Mouse (Mus musculus): Measurements from ENCODE around the gene Lclat1. TPM values are rescaled to one million over a fixed set of nuclear protein-coding genes. Genes with fewer than 3 reads are reported as not detected.

Gene Lclat1
- polyA plus RNA-seq, 1 experiment, result 20.4 TPM

DNA sequence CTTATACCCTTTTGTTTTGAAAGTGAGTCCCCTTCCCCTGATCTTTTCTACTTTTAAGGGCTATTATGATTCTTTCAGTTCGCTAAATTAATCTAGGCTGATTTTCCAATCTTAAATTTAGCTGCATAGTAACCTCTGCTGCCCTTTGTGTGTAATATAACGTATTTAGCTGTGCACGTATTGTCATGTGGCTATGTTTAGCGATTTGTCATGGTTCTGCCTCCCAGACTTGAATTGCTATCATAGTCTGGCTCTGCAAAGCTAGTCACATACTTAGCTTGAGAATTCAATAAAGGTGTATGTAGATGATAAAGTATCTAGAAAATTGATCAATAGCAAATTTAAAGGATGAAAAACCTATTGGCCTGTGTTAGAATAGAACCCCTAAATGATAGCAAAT, 69.3 kb downstream of the Lclat1 start:
- Histone ChIP-seq H3K27me3 (ENCODE audit: control insufficient read depth, insufficient read depth, insufficient read length) (no peaks in the 10 kb centered on the region), H3K79me3 (ENCODE audit: low read depth) (no peaks in the 10 kb centered on the region), H3K79me2 (ENCODE audit: control insufficient read depth, insufficient read depth) (peaks cover 30% of the 10 kb centered on the region), H3K4me3 (ENCODE audit: insufficient read depth, poor library complexity, severe bottlenecking) (no peak overlapping the region), H3ac (ENCODE audit: control insufficient read depth, insufficient read length, low read depth) (no peak overlapping the region), H3K36me3 (ENCODE audit: control insufficient read depth, insufficient read depth) (no peaks in the 10 kb centered on the region)
- no peak for TF ChIP-seq CEBPB (IDR thresholded peaks at IDR 0.05; ENCODE audit: low read depth)
- no peak for TF ChIP-seq CTCF (IDR thresholded peaks at IDR 0.05; ENCODE audit: control insufficient read depth, insufficient read depth, insufficient read length)
- no peak for TF ChIP-seq USF1 (IDR thresholded peaks at IDR 0.05; ENCODE audit: low read depth)
- TF ChIP-seq MYOD1 (IDR thresholded peaks at IDR 0.05; ENCODE audit: control insufficient read depth, insufficient read length, low read depth), result no peak
- no peak for TF ChIP-seq FOSL1 (IDR thresholded peaks at IDR 0.05; ENCODE audit: insufficient read depth, low read length, poor library complexity, severe bottlenecking)
- no peak for TF ChIP-seq MYOG (IDR thresholded peaks at IDR 0.05; ENCODE audit: control insufficient read depth, extremely low read depth, insufficient read length)
- no peak for TF ChIP-seq MAX (IDR thresholded peaks at IDR 0.05)

DNA sequence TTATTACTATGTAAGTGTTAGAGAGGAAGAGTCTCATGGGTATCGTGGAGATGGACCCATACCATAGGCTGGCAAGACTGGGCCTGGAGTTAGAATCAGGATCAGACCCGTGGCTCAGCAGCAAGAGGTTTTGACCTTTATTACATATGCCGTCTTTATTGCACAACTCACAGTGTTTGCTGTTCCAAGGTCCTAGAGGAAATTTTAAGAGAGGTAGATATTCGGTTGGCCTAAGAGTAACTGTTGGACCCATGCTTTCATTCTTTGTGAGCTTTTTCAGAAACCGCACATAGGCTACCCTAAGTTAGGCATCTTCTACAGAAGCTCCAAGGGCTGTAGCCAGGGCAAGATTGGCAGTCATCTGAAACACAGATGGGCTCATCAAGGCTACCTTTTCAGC, 79.1 kb downstream of the Lclat1 start:
- TF ChIP-seq MAX (IDR thresholded peaks at IDR 0.05) (no peak), CEBPB (IDR thresholded peaks at IDR 0.05; ENCODE audit: low read depth) (peak; percentile 1)
- Histone ChIP-seq H3K27me3 (ENCODE audit: control insufficient read depth, insufficient read depth, insufficient read length) (no peaks in the 10 kb centered on the region), H3K4me3 (ENCODE audit: insufficient read depth, poor library complexity, severe bottlenecking) (no peak overlapping the region), H3ac (ENCODE audit: control insufficient read depth, insufficient read length, low read depth) (no peak overlapping the region), H3K36me3 (ENCODE audit: control insufficient read depth, insufficient read depth) (no peaks in the 10 kb centered on the region), H3K79me3 (ENCODE audit: low read depth) (no peaks in the 10 kb centered on the region), H3K79me2 (ENCODE audit: control insufficient read depth, insufficient read depth) (no peaks in the 10 kb centered on the region)

DNA sequence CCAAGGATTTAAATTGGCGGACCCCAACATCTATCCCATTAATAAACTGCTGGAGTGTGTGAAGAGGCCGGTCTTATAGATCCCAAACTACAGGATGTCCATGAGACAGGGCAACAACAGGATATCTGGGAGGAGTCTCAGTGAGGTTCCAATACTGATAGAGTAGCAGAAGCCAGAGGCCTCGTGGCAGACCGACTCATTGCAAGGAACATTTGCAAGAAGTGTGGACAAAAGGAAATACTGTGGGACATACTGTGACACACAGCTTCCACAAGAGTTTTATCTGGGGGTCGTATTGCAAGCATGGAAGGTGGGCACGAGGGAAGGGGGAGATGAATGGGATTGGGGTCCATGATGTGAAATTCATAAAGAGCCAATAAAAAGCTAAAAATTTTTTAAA, 86.4 kb downstream of the Lclat1 start:
- Histone ChIP-seq H3ac (ENCODE audit: control insufficient read depth, insufficient read length, low read depth) (no peak overlapping the region), H3K4me3 (ENCODE audit: insufficient read depth, poor library complexity, severe bottlenecking) (no peak overlapping the region), H3K79me3 (ENCODE audit: low read depth) (no peaks in the 10 kb centered on the region), H3K27me3 (ENCODE audit: control insufficient read depth, insufficient read depth, insufficient read length) (no peaks in the 10 kb centered on the region), H3K79me2 (ENCODE audit: control insufficient read depth, insufficient read depth) (no peaks in the 10 kb centered on the region), H3K36me3 (ENCODE audit: control insufficient read depth, insufficient read depth) (no peaks in the 10 kb centered on the region)
- TF ChIP-seq MYOD1 (IDR thresholded peaks at IDR 0.05; ENCODE audit: control insufficient read depth, insufficient read length, low read depth) (no peak), USF1 (IDR thresholded peaks at IDR 0.05; ENCODE audit: low read depth) (no peak), MAX (IDR thresholded peaks at IDR 0.05) (no peak), FOSL1 (IDR thresholded peaks at IDR 0.05; ENCODE audit: insufficient read depth, low read length, poor library complexity, severe bottlenecking) (no peak), MYOG (IDR thresholded peaks at IDR 0.05; ENCODE audit: control insufficient read depth, extremely low read depth, insufficient read length) (no peak), CTCF (IDR thresholded peaks at IDR 0.05; ENCODE audit: control insufficient read depth, insufficient read depth, insufficient read length) (no peak), CEBPB (IDR thresholded peaks at IDR 0.05; ENCODE audit: low read depth) (no peak)

DNA sequence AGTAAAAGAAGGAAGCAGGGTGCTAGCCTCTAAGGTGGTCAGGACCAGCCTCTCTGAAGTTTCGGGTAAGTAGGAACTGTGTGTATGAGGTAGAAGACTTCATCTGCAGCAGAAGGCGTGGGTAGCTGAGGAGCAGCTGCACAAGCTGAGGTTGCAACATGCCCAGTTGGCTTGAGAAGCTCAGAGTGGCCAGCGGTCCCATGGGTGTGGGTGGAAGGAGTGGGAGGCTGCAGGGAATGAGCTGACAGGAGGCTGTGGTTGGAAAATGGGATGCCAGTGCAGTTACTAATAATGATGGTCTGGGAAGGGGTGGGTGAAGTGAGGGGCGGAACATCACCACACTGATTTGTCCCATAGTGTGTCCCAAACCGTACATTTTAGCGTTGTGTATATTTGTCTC, 86.8 kb downstream of the Lclat1 start:
- H3K27me3 ChIP-seq (ENCODE audit: control insufficient read depth, insufficient read depth, insufficient read length), result no peaks in the 10 kb centered on the region
- H3K4me3 ChIP-seq (ENCODE audit: insufficient read depth, poor library complexity, severe bottlenecking), result no peak overlapping the region
- no peaks in the 10 kb centered on the region for H3K79me2 ChIP-seq (ENCODE audit: control insufficient read depth, insufficient read depth)
- H3K79me3 ChIP-seq (ENCODE audit: low read depth), result no peaks in the 10 kb centered on the region
- TF ChIP-seq CTCF (IDR thresholded peaks at IDR 0.05; ENCODE audit: control insufficient read depth, insufficient read depth, insufficient read length) (no peak), CEBPB (IDR thresholded peaks at IDR 0.05; ENCODE audit: low read depth) (peak; percentile 97), MAX (IDR thresholded peaks at IDR 0.05) (peak; percentile 88), MYOG (IDR thresholded peaks at IDR 0.05; ENCODE audit: control insufficient read depth, extremely low read depth, insufficient read length) (peak; percentile 47), USF1 (IDR thresholded peaks at IDR 0.05; ENCODE audit: low read depth) (no peak), FOSL1 (IDR thresholded peaks at IDR 0.05; ENCODE audit: insufficient read depth, low read length, poor library complexity, severe bottlenecking) (peak; percentile 61), MYOD1 (IDR thresholded peaks at IDR 0.05; ENCODE audit: control insufficient read depth, insufficient read length, low read depth) (peak; percentile 98)
- no peak overlapping the region for H3ac ChIP-seq (ENCODE audit: control insufficient read depth, insufficient read length, low read depth)
- no peaks in the 10 kb centered on the region for H3K36me3 ChIP-seq (ENCODE audit: control insufficient read depth, insufficient read depth)

DNA sequence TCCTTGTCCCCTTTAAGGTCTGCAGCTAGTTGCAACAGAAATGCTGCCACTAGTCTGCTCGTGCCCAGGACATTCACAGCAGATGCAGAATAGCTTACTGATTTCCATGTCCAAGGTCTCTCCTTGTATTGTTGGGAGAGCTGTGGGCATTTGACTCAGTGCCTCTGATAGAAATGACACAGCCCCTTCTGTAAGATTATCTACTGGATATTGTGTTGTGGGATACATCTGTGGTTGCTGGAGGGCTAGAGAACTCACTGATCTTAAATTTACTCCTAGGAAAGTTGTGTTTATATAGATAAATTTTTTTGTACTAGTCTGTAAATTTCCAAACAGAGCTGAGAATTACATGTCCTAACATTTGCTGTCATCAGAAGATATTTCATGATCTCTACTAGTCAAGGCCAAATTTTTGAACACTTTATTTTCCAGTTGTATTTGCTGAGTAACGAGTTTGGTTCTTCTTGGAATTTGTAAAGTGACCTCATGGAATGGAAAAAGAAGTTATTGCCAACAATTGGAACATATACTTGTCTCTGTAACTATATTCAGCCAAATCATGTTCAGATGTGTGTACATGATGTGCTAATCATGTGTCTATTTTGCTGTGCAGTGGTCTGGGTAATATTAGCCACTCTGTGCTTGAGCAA, 87.4 kb downstream of the Lclat1 start:
- Histone ChIP-seq H3K79me3 (ENCODE audit: low read depth) (no peaks in the 10 kb centered on the region), H3K27me3 (ENCODE audit: control insufficient read depth, insufficient read depth, insufficient read length) (no peaks in the 10 kb centered on the region), H3K4me3 (ENCODE audit: insufficient read depth, poor library complexity, severe bottlenecking) (no peak overlapping the region), H3K79me2 (ENCODE audit: control insufficient read depth, insufficient read depth) (no peaks in the 10 kb centered on the region), H3ac (ENCODE audit: control insufficient read depth, insufficient read length, low read depth) (peak overlapping the region; percentile 20), H3K36me3 (ENCODE audit: control insufficient read depth, insufficient read depth) (no peaks in the 10 kb centered on the region)
- TF ChIP-seq USF1 (IDR thresholded peaks at IDR 0.05; ENCODE audit: low read depth) (no peak), CTCF (IDR thresholded peaks at IDR 0.05; ENCODE audit: control insufficient read depth, insufficient read depth, insufficient read length) (no peak), CEBPB (IDR thresholded peaks at IDR 0.05; ENCODE audit: low read depth) (no peak), MYOG (IDR thresholded peaks at IDR 0.05; ENCODE audit: control insufficient read depth, extremely low read depth, insufficient read length) (no peak), FOSL1 (IDR thresholded peaks at IDR 0.05; ENCODE audit: insufficient read depth, low read length, poor library complexity, severe bottlenecking) (no peak), MAX (IDR thresholded peaks at IDR 0.05) (no peak), MYOD1 (IDR thresholded peaks at IDR 0.05; ENCODE audit: control insufficient read depth, insufficient read length, low read depth) (no peak)

DNA sequence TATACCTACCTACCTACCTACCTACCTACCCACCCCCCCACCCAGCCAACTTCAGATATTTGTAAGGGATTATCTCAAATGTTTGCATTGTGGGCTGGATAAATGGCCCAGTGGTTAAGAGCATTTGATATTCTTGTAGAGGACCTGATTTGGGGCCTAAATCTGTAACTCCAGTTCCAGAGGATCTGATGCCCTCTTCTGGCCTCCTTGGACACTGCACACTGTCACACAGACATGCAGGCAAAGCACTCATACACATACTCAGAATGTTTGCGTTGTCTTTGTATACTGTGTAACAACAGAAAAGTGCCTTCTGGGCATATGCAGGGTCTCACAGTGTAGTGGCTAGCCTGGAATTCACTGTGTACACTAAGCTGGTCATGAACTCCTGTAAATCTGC, 88.4 kb downstream of the Lclat1 start:
- TF ChIP-seq MAX (IDR thresholded peaks at IDR 0.05) (no peak), CEBPB (IDR thresholded peaks at IDR 0.05; ENCODE audit: low read depth) (no peak), USF1 (IDR thresholded peaks at IDR 0.05; ENCODE audit: low read depth) (no peak), MYOD1 (IDR thresholded peaks at IDR 0.05; ENCODE audit: control insufficient read depth, insufficient read length, low read depth) (no peak), CTCF (IDR thresholded peaks at IDR 0.05; ENCODE audit: control insufficient read depth, insufficient read depth, insufficient read length) (no peak), FOSL1 (IDR thresholded peaks at IDR 0.05; ENCODE audit: insufficient read depth, low read length, poor library complexity, severe bottlenecking) (no peak), MYOG (IDR thresholded peaks at IDR 0.05; ENCODE audit: control insufficient read depth, extremely low read depth, insufficient read length) (no peak)
- H3K4me3 ChIP-seq (ENCODE audit: insufficient read depth, poor library complexity, severe bottlenecking), result no peak overlapping the region
- H3ac ChIP-seq (ENCODE audit: control insufficient read depth, insufficient read length, low read depth), result no peak overlapping the region
- H3K79me3 ChIP-seq (ENCODE audit: low read depth), result no peaks in the 10 kb centered on the region
- no peaks in the 10 kb centered on the region for H3K27me3 ChIP-seq (ENCODE audit: control insufficient read depth, insufficient read depth, insufficient read length)
- no peaks in the 10 kb centered on the region for H3K79me2 ChIP-seq (ENCODE audit: control insufficient read depth, insufficient read depth)
- no peaks in the 10 kb centered on the region for H3K36me3 ChIP-seq (ENCODE audit: control insufficient read depth, insufficient read depth)

Measured in C2C12 (cell line).